Mouse (Mus musculus): ENCODE data around the gene Gm20388. TPM values are rescaled to one million over a fixed set of nuclear protein-coding genes. Genes with fewer than 3 reads are reported as not detected.
"Not testable (repeated sequence)": the region's sequence is repeated elsewhere in the genome, so short reads cannot be mapped to it uniquely, and the experiment has no call there.

Gm20388 gene
- polyA plus RNA-seq, 1 experiment from 2014 or later = not detected

GRCm38 (mm10) chr8:123097786-123098584, 3187.3 kb downstream of the Gm20388 start:
- WGBS = 76% methylated on average over 12 of the region's 12 CpGs

GRCm38 (mm10) chr8:123100288-123100687, 3189.6 kb downstream of the Gm20388 start:
- WGBS = 61% methylated on average over 8 of the region's 8 CpGs
- DNase-seq (ENCODE audit: low spot score, missing footprints) = no peak

More at GRCm38 (mm10) chr8:123097786-123098584, 3187.3 kb downstream of the Gm20388 start:
- H3K9ac ChIP-seq (ENCODE audit: low read length) = no peak overlapping the region
- peaks cover 14% of the 10 kb centered on the region for H3K36me3 ChIP-seq (ENCODE audit: control insufficient read depth, insufficient read depth, low read length)
- H3K4me1 ChIP-seq (ENCODE audit: control insufficient read depth, insufficient read depth, low read length) = peaks cover 2% of the 10 kb centered on the region
- H3K27me3 ChIP-seq (ENCODE audit: control insufficient read depth, insufficient read depth, low read length) = no peaks in the 10 kb centered on the region
- DNase-seq (ENCODE audit: low spot score, missing footprints) = no peak
- no peak overlapping the region for H3K27ac ChIP-seq (ENCODE audit: low read depth, low read length)
- ATAC-seq (ENCODE audit: low FRiP score) = no peak
- no peak overlapping the region for H3K4me2 ChIP-seq
- no peak overlapping the region for H3K4me3 ChIP-seq (ENCODE audit: low read depth, low read length)
- no peaks in the 10 kb centered on the region for H3K9me3 ChIP-seq (ENCODE audit: control insufficient read depth, low read length)

GRCm38 (mm10) chr8:123101244-123101643, 3190.6 kb downstream of the Gm20388 start:
- peaks cover 11% of the 10 kb centered on the region for H3K4me1 ChIP-seq (ENCODE audit: control insufficient read depth, insufficient read depth, low read length)
- DNase-seq (ENCODE audit: low spot score, missing footprints) (no peak), ATAC-seq (ENCODE audit: low FRiP score) (no peak)
- no peak overlapping the region for H3K9ac ChIP-seq (ENCODE audit: low read length)
- WGBS = 76% methylated on average over 4 of the region's 4 CpGs
- peak overlapping the region; percentile 58; the same call in 1 of the 2 replicates for H3K4me2 ChIP-seq
- no peak overlapping the region for H3K27ac ChIP-seq (ENCODE audit: low read depth, low read length)
- no peaks in the 10 kb centered on the region for H3K27me3 ChIP-seq (ENCODE audit: control insufficient read depth, insufficient read depth, low read length)
- peaks cover 7% of the 10 kb centered on the region for H3K36me3 ChIP-seq (ENCODE audit: control insufficient read depth, insufficient read depth, low read length)
- no peaks in the 10 kb centered on the region for H3K9me3 ChIP-seq (ENCODE audit: control insufficient read depth, low read length)
- no peak overlapping the region for H3K4me3 ChIP-seq (ENCODE audit: low read depth, low read length)

More at GRCm38 (mm10) chr8:123100288-123100687, 3189.6 kb downstream of the Gm20388 start:
- peaks cover 11% of the 10 kb centered on the region for H3K4me1 ChIP-seq (ENCODE audit: control insufficient read depth, insufficient read depth, low read length)
- H3K9me3 ChIP-seq (ENCODE audit: control insufficient read depth, low read length) = no peaks in the 10 kb centered on the region
- ATAC-seq (ENCODE audit: low FRiP score) = no peak
- H3K36me3 ChIP-seq (ENCODE audit: control insufficient read depth, insufficient read depth, low read length) = peaks cover 7% of the 10 kb centered on the region
- H3K9ac ChIP-seq (ENCODE audit: low read length) = no peak overlapping the region
- no peak overlapping the region for H3K4me3 ChIP-seq (ENCODE audit: low read depth, low read length)
- H3K27me3 ChIP-seq (ENCODE audit: control insufficient read depth, insufficient read depth, low read length) = no peaks in the 10 kb centered on the region
- no peak overlapping the region for H3K4me2 ChIP-seq
- H3K27ac ChIP-seq (ENCODE audit: low read depth, low read length) = no peak overlapping the region

DNA sequence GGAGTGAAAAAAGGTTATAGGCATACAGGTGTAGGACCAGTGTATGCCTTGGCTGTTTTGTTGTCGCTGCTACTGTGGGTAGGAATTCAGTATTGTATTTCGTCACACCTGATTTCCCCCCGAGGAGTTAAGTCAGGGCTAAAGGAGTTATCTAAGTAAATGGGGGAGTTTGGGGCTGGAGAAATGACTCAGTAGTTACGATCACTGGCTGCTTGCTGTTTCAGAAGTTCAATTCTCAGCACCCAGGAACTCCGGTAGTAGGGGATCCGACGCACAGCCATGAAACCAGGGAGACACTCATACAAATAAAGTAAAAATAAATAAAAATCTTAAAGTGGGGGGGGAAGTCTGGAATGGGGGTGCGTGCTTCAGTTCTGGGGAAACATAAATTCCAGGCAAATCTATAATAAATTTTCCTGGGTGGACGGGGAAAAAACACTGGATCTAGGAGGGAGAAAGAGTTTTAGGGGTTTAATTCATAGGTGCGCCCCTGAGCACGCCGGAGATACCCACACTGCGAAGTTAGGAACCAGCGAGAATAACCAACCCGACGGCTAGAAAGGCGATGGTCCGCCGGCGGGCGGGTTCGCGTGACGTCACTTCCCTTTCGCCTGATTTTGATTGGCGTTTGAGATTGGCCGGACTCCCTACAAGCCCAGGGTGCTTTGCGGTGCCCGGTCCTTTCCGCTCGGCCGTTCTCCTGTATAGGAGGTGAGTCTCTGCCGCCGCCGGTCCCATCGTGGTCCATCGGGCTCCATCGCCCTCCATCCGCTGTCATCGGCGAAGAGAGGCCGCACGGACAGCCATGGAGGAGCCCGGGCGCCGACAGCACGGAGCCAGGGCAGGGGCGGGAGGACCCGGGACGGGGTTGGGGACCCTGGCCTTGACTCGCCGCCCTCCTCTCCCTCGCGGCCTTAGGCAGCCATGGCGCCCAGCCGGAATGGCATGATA, 3191.4 kb downstream of the Gm20388 start, which contains the start of gene Rpl13:
Gene Rpl13, plus strand, starts transcription at position 616 of the 951 bp plus-strand sequence.
- 1% methylated on average over 56 of the region's 56 CpGs for WGBS

DNA sequence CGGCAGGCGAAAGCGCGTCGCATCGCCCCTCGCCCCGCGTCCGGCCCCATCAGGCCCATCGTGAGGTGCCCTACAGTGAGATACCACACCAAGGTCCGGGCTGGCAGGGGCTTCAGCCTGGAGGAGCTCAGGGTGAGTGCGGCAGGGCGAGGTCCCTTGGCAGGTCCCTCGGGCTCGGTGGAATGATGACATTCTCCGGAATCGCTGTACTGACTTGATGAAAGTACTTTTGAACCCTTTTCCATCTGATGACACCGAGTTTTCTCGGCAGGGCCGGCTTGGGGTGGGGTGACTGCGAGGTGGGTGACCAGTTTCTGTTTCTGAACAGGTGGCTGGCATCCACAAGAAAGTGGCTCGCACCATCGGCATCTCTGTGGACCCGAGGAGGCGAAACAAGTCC, 3192.2 kb downstream of the Gm20388 start:
- ATAC-seq (ENCODE audit: low FRiP score) (peak; percentile 17; the same call in 1 of the 2 replicates), DNase-seq (ENCODE audit: low spot score, missing footprints) (peak; percentile 92)
- H3K27ac ChIP-seq (ENCODE audit: low read depth, low read length) = peak overlapping the region; percentile 91
- H3K36me3 ChIP-seq (ENCODE audit: control insufficient read depth, insufficient read depth, low read length); H3K9me3 ChIP-seq (ENCODE audit: control insufficient read depth, low read length); H3K27me3 ChIP-seq (ENCODE audit: control insufficient read depth, insufficient read depth, low read length): not testable (repeated sequence)
- peak overlapping the region; percentile 97 for H3K9ac ChIP-seq (ENCODE audit: low read length)
- H3K4me3 ChIP-seq (ENCODE audit: low read depth, low read length) = peak overlapping the region; percentile 84
- WGBS = under 1% methylated on average over 20 of the region's 26 CpGs
- H3K4me2 ChIP-seq = peak overlapping the region; percentile 92
- peaks cover 11% of the 10 kb centered on the region for H3K4me1 ChIP-seq (ENCODE audit: control insufficient read depth, insufficient read depth, low read length)

More for the DNA sequence above, 3191.4 kb downstream of the Gm20388 start, which contains the start of gene Rpl13:
- ATAC-seq (ENCODE audit: low FRiP score) (peak; percentile 95), DNase-seq (ENCODE audit: low spot score, missing footprints) (peak; percentile 100)
- no peaks in the 10 kb centered on the region for H3K27me3 ChIP-seq (ENCODE audit: control insufficient read depth, insufficient read depth, low read length)
- no peaks in the 10 kb centered on the region for H3K9me3 ChIP-seq (ENCODE audit: control insufficient read depth, low read length)
- H3K27ac ChIP-seq (ENCODE audit: low read depth, low read length) = peak within 1 kb of the TSS; percentile 91
- H3K36me3 ChIP-seq (ENCODE audit: control insufficient read depth, insufficient read depth, low read length) = peaks cover 7% of the 10 kb centered on the region
- peak within 1 kb of the TSS; percentile 92 for H3K4me2 ChIP-seq
- H3K4me3 ChIP-seq (ENCODE audit: low read depth, low read length) = peak within 1 kb of the TSS; percentile 84
- H3K4me1 ChIP-seq (ENCODE audit: control insufficient read depth, insufficient read depth, low read length) = peaks cover 11% of the 10 kb centered on the region
- H3K9ac ChIP-seq (ENCODE audit: low read length) = peak within 1 kb of the TSS; percentile 97

- no peak overlapping the region for H3K27ac ChIP-seq (ENCODE audit: low read depth, low read length)
- ATAC-seq (ENCODE audit: low FRiP score) = no peak
- H3K4me2 ChIP-seq = peak overlapping the region; percentile 92
- H3K4me3 ChIP-seq (ENCODE audit: low read depth, low read length) = peak overlapping the region; percentile 84
- H3K9ac ChIP-seq (ENCODE audit: low read length) = peak overlapping the region; percentile 97
- 21% methylated on average over 14 of the region's 15 CpGs for WGBS
- H3K4me1 ChIP-seq (ENCODE audit: control insufficient read depth, insufficient read depth, low read length) = peaks cover 11% of the 10 kb centered on the region
- H3K36me3 ChIP-seq (ENCODE audit: control insufficient read depth, insufficient read depth, low read length) = peaks cover 7% of the 10 kb centered on the region; the same call in 1 of the 2 replicates
- no peaks in the 10 kb centered on the region for H3K27me3 ChIP-seq (ENCODE audit: control insufficient read depth, insufficient read depth, low read length)
- H3K9me3 ChIP-seq (ENCODE audit: control insufficient read depth, low read length) = no peaks in the 10 kb centered on the region
- DNase-seq (ENCODE audit: low spot score, missing footprints) = peak; percentile 87
These were observed 3192.6 kb downstream of the Gm20388 start for GRCm38 (mm10) chr8:123103285-123103684.

DNA sequence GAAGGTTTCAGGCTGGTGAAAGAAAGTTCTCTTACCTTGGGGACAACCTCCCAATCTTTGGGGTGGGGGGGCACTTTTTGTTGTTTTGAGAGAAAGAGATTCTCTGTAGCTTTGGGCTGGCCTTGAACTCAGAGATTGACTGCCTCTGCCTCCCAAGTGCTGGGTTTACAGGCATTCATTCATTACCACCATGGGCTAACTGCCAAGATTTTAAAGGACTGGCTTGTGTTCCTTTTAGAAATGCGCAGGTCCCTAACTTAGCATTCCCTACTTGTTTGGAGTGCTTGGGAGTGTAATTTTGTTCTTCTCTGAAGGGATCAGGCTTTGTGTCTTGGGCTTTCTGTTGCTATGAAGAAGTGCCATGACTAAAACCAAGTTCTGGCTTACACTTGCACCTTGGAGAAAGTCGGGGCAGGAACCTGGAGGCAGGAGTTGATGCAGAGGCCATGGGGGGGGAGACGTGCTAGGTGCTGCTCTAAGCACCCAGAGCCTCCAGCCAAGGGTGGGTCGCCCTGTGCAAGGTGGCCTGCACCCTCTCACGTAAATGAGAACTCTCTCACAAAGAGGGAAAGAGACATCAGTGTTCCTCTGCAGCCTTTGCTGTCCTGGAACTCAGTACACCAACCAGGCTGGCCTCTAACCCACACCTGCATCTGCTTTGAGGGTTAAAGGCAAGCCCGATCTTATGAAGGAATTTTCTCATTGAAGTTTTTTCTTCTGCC, 3193.6 kb downstream of the Gm20388 start:
- peaks cover 7% of the 10 kb centered on the region; the same call in 1 of the 2 replicates for H3K36me3 ChIP-seq (ENCODE audit: control insufficient read depth, insufficient read depth, low read length)
- no peak overlapping the region for H3K4me3 ChIP-seq (ENCODE audit: low read depth, low read length)
- peaks cover 11% of the 10 kb centered on the region for H3K4me1 ChIP-seq (ENCODE audit: control insufficient read depth, insufficient read depth, low read length)
- WGBS = 87% methylated on average over 6 of the region's 6 CpGs
- H3K9me3 ChIP-seq (ENCODE audit: control insufficient read depth, low read length) = no peaks in the 10 kb centered on the region
- peak; percentile 76 for DNase-seq (ENCODE audit: low spot score, missing footprints)
- ATAC-seq (ENCODE audit: low FRiP score) = no peak
- no peak overlapping the region for H3K27ac ChIP-seq (ENCODE audit: low read depth, low read length)
- peak overlapping the region; percentile 92 for H3K4me2 ChIP-seq
- no peaks in the 10 kb centered on the region for H3K27me3 ChIP-seq (ENCODE audit: control insufficient read depth, insufficient read depth, low read length)
- H3K9ac ChIP-seq (ENCODE audit: low read length) = peak overlapping the region; percentile 97

DNA sequence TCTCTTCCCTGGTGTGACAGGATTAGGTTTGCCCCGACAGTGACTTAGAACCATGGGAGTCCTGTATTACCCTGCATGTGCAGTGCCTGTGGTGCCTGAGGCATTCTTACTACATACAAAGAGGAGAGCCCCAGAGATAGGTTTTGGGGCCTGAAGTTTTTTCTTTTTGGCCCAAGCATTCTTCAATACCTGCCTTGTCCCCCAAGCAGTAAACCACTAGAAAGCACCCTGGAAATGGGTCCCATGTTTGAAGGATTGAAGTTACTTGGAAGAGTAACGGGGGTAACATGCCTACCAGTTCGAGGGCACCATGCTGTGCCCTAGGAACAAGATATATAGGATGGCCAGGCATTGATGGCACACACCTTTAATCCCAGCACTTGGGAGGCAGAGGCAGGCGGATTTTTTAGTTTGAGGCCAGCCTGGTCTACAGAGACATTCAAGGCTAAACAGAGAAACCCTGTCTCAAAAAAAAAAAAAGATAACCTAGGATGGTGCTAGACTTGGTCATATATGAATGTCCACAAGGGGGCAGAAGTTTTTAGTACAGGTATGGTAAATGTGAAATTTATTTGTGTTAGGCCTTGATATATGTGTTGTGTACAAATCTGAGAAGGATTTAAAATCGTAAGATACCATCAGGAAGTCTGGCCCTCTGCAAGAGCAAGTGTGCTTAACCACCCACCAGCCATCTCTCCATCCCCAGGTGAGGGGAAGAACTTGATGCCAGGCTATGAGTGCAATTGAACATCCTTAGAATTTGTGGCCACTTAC, 3195.1 kb downstream of the Gm20388 start:
- WGBS = 65% methylated on average over 5 of the region's 5 CpGs
- H3K27me3 ChIP-seq (ENCODE audit: control insufficient read depth, insufficient read depth, low read length) = no peaks in the 10 kb centered on the region
- H3K9me3 ChIP-seq (ENCODE audit: control insufficient read depth, low read length) = no peaks in the 10 kb centered on the region
- H3K4me3 ChIP-seq (ENCODE audit: low read depth, low read length) = no peak overlapping the region
- no peak overlapping the region for H3K4me2 ChIP-seq
- H3K4me1 ChIP-seq (ENCODE audit: control insufficient read depth, insufficient read depth, low read length) = peaks cover 11% of the 10 kb centered on the region
- no peak overlapping the region for H3K9ac ChIP-seq (ENCODE audit: low read length)
- DNase-seq (ENCODE audit: low spot score, missing footprints) (peak; percentile 90), ATAC-seq (ENCODE audit: low FRiP score) (no peak)
- peaks cover 7% of the 10 kb centered on the region; the same call in 1 of the 2 replicates for H3K36me3 ChIP-seq (ENCODE audit: control insufficient read depth, insufficient read depth, low read length)
- H3K27ac ChIP-seq (ENCODE audit: low read depth, low read length) = no peak overlapping the region

Measured in midbrain, embryonic 11.5 days (tissue).